Mouse (Mus musculus): ENCODE results near the gene Snx7. TPM values are rescaled to one million over a fixed set of nuclear protein-coding genes. Genes with fewer than 3 reads are reported as not detected.

The Snx7 gene
- polyA plus RNA-seq (2016; fragmentation: Nextera tagmentation; extraction: Ambion mirVana): 45.9 and 47.0 TPM in 2 replicates

GRCm38 (mm10) chr3:117868637-117869323, at the start of gene Snx7:
Gene Snx7 (minus strand): TSS chr3:117868936.
- H3K36me3 ChIP-seq: no peaks in the 10 kb centered on the region
- no peaks in the 10 kb centered on the region for H3K27me3 ChIP-seq (replicated peaks)
- peak; percentile 97 for ATAC-seq (ENCODE audit: insufficient number of reproducible peaks, low FRiP score)
- peaks cover 20% of the 10 kb centered on the region for H3K4me1 ChIP-seq (replicated peaks)
- H3K9ac ChIP-seq: peak within 1 kb of the TSS; percentile 87
- H3K27ac ChIP-seq (ENCODE audit: poor library complexity, severe bottlenecking): peak within 1 kb of the TSS; percentile 87
- H3K9me3 ChIP-seq (replicated peaks): no peaks in the 10 kb centered on the region
- WGBS: 0% methylated on average over 52 of the region's 53 CpGs
- peak within 1 kb of the TSS; percentile 70 for H3K4me2 ChIP-seq
- H3K4me3 ChIP-seq: peak within 1 kb of the TSS; percentile 74

GRCm38 (mm10) chr3:117915420-117915819, 46.7 kb upstream of the Snx7 start:
- Histone ChIP-seq H3K27me3 (replicated peaks) (no peaks in the 10 kb centered on the region), H3K9ac (no peak overlapping the region), H3K4me2 (no peak overlapping the region), H3K4me1 (replicated peaks) (no peaks in the 10 kb centered on the region), H3K9me3 (replicated peaks) (no peaks in the 10 kb centered on the region), H3K27ac (ENCODE audit: poor library complexity, severe bottlenecking) (no peak overlapping the region), H3K4me3 (no peak overlapping the region), H3K36me3 (no peaks in the 10 kb centered on the region)
- 70% methylated on average over 3 of the region's 3 CpGs for WGBS
- no peak for ATAC-seq (ENCODE audit: insufficient number of reproducible peaks, low FRiP score)

GRCm38 (mm10) chr3:117893736-117894135, 25.0 kb upstream of the Snx7 start:
- no peaks in the 10 kb centered on the region for H3K36me3 ChIP-seq
- no peaks in the 10 kb centered on the region for H3K27me3 ChIP-seq (replicated peaks)
- H3K4me1 ChIP-seq (replicated peaks): no peaks in the 10 kb centered on the region

GRCm38 (mm10) chr3:117875450-117875849, 6.7 kb upstream of the Snx7 start:
- H3K27me3 ChIP-seq (replicated peaks): no peaks in the 10 kb centered on the region
- H3K9ac ChIP-seq: no peak overlapping the region
- no peaks in the 10 kb centered on the region for H3K4me1 ChIP-seq (replicated peaks)
- ATAC-seq (ENCODE audit: insufficient number of reproducible peaks, low FRiP score): no peak
- H3K4me3 ChIP-seq: no peak overlapping the region
- no peak overlapping the region for H3K27ac ChIP-seq (ENCODE audit: poor library complexity, severe bottlenecking)
- no peak overlapping the region for H3K4me2 ChIP-seq
- no peaks in the 10 kb centered on the region for H3K9me3 ChIP-seq (replicated peaks)
- no peaks in the 10 kb centered on the region for H3K36me3 ChIP-seq
- WGBS: 75% methylated on average over 3 of the region's 3 CpGs

More at GRCm38 (mm10) chr3:117893736-117894135, 25.0 kb upstream of the Snx7 start:
- no peak for ATAC-seq (ENCODE audit: insufficient number of reproducible peaks, low FRiP score)
- Histone ChIP-seq H3K4me3 (no peak overlapping the region), H3K4me2 (no peak overlapping the region), H3K9ac (no peak overlapping the region), H3K27ac (ENCODE audit: poor library complexity, severe bottlenecking) (no peak overlapping the region), H3K9me3 (replicated peaks) (no peaks in the 10 kb centered on the region)
- 47% methylated on average over 2 of the region's 2 CpGs for WGBS

GRCm38 (mm10) chr3:117873209-117873863, 4.6 kb upstream of the Snx7 start:
- Histone ChIP-seq H3K4me1 (replicated peaks) (no peaks in the 10 kb centered on the region), H3K9ac (no peak overlapping the region), H3K4me2 (no peak overlapping the region), H3K27ac (ENCODE audit: poor library complexity, severe bottlenecking) (no peak overlapping the region), H3K27me3 (replicated peaks) (no peaks in the 10 kb centered on the region), H3K36me3 (no peaks in the 10 kb centered on the region), H3K4me3 (no peak overlapping the region), H3K9me3 (replicated peaks) (no peaks in the 10 kb centered on the region)
- WGBS: 73% methylated on average over 5 of the region's 5 CpGs
- ATAC-seq (ENCODE audit: insufficient number of reproducible peaks, low FRiP score): no peak

- H3K9ac ChIP-seq: peak overlapping the region; percentile 87
- H3K36me3 ChIP-seq: no peaks in the 10 kb centered on the region
- 19% methylated on average over 2 of the region's 2 CpGs for WGBS
- H3K4me1 ChIP-seq (replicated peaks): peaks cover 17% of the 10 kb centered on the region
- peak overlapping the region; percentile 74 for H3K4me3 ChIP-seq
- ATAC-seq (ENCODE audit: insufficient number of reproducible peaks, low FRiP score): no peak
- H3K27ac ChIP-seq (ENCODE audit: poor library complexity, severe bottlenecking): peak overlapping the region; percentile 87
- no peaks in the 10 kb centered on the region for H3K9me3 ChIP-seq (replicated peaks)
- H3K27me3 ChIP-seq (replicated peaks): no peaks in the 10 kb centered on the region
- peak overlapping the region; percentile 70 for H3K4me2 ChIP-seq
Observed at GRCm38 (mm10) chr3:117869324-117869715, 584 bp upstream of the Snx7 start.

GRCm38 (mm10) chr3:117868091-117868490, 645 bp downstream of the Snx7 start:
- peak overlapping the region; percentile 87; the same call in 1 of the 2 replicates for H3K27ac ChIP-seq (ENCODE audit: poor library complexity, severe bottlenecking)
- 32% methylated on average over 2 of the region's 2 CpGs for WGBS
- ATAC-seq (ENCODE audit: insufficient number of reproducible peaks, low FRiP score): peak; percentile 26; the same call in 1 of the 2 replicates
- no peaks in the 10 kb centered on the region for H3K36me3 ChIP-seq
- peak overlapping the region; percentile 70 for H3K4me2 ChIP-seq
- peak overlapping the region; percentile 74 for H3K4me3 ChIP-seq
- no peaks in the 10 kb centered on the region for H3K27me3 ChIP-seq (replicated peaks)
- no peaks in the 10 kb centered on the region for H3K9me3 ChIP-seq (replicated peaks)
- peaks cover 20% of the 10 kb centered on the region for H3K4me1 ChIP-seq (replicated peaks)
- H3K9ac ChIP-seq: peak overlapping the region; percentile 87

GRCm38 (mm10) chr3:117866696-117867407, 1.9 kb downstream of the Snx7 start:
- H3K9ac ChIP-seq: no peak overlapping the region
- peak overlapping the region; percentile 38 for H3K27ac ChIP-seq (ENCODE audit: poor library complexity, severe bottlenecking)
- peaks cover 24% of the 10 kb centered on the region for H3K4me1 ChIP-seq (replicated peaks)
- peak overlapping the region; percentile 11; the same call in 1 of the 2 replicates for H3K4me3 ChIP-seq
- no peaks in the 10 kb centered on the region for H3K27me3 ChIP-seq (replicated peaks)
- H3K36me3 ChIP-seq: no peaks in the 10 kb centered on the region
- no peaks in the 10 kb centered on the region for H3K9me3 ChIP-seq (replicated peaks)
- peak overlapping the region; percentile 70 for H3K4me2 ChIP-seq
- 46% methylated on average over 12 of the region's 12 CpGs for WGBS
- ATAC-seq (ENCODE audit: insufficient number of reproducible peaks, low FRiP score): no peak

- Histone ChIP-seq H3K4me3 (no peak overlapping the region), H3K27ac (ENCODE audit: poor library complexity, severe bottlenecking) (no peak overlapping the region), H3K4me1 (replicated peaks) (peaks cover 24% of the 10 kb centered on the region), H3K9ac (no peak overlapping the region), H3K9me3 (replicated peaks) (0 out of 2 replicates have a peak, but pooled peaks cover under 1% of the 10 kb centered on the region), H3K4me2 (no peak overlapping the region), H3K36me3 (no peaks in the 10 kb centered on the region), H3K27me3 (replicated peaks) (no peaks in the 10 kb centered on the region)
- no peak for ATAC-seq (ENCODE audit: insufficient number of reproducible peaks, low FRiP score)
Observed at GRCm38 (mm10) chr3:117865621-117866020, 3.1 kb downstream of the Snx7 start.

GRCm38 (mm10) chr3:117862951-117863350, 5.8 kb downstream of the Snx7 start:
- H3K27ac ChIP-seq (ENCODE audit: poor library complexity, severe bottlenecking): no peak overlapping the region; the same call in 1 of the 2 replicates
- 58% methylated on average over 2 of the region's 2 CpGs for WGBS
- H3K9me3 ChIP-seq (replicated peaks): peaks cover 10% of the 10 kb centered on the region; the same call in 1 of the 2 replicates
- H3K4me2 ChIP-seq: no peak overlapping the region
- H3K36me3 ChIP-seq: peaks cover 8% of the 10 kb centered on the region
- H3K4me3 ChIP-seq: no peak overlapping the region
- no peak overlapping the region for H3K9ac ChIP-seq
- peaks cover 22% of the 10 kb centered on the region for H3K4me1 ChIP-seq (replicated peaks)
- no peaks in the 10 kb centered on the region for H3K27me3 ChIP-seq (replicated peaks)
- ATAC-seq (ENCODE audit: insufficient number of reproducible peaks, low FRiP score): no peak

GRCm38 (mm10) chr3:117861977-117862434, 6.7 kb downstream of the Snx7 start:
- Histone ChIP-seq H3K4me3 (no peak overlapping the region), H3K36me3 (peaks cover 8% of the 10 kb centered on the region), H3K9me3 (replicated peaks) (peaks cover 10% of the 10 kb centered on the region; the same call in 1 of the 2 replicates), H3K4me1 (replicated peaks) (peaks cover 12% of the 10 kb centered on the region), H3K27ac (ENCODE audit: poor library complexity, severe bottlenecking) (no peak overlapping the region), H3K27me3 (replicated peaks) (no peaks in the 10 kb centered on the region), H3K4me2 (no peak overlapping the region), H3K9ac (no peak overlapping the region)
- 86% methylated on average over 6 of the region's 6 CpGs for WGBS
- ATAC-seq (ENCODE audit: insufficient number of reproducible peaks, low FRiP score): no peak

Measured in heart, embryonic 12.5 days (tissue).